Mouse (Mus musculus) liver, adult 2 months (tissue): ENCODE results near the gene Acvr1b. TPM values are rescaled to one million over a fixed set of nuclear protein-coding genes. Genes with fewer than 3 reads are reported as not detected.

Experiments used
- DNase-seq: peaks from one replicate; pipeline ENCODE4 v3.0.0-alpha.2; 2011; ENCODE audit warnings: low read depth, low spot score; ENCODE audit errors: extremely low read depth
- H3K27ac ChIP-seq: fragments of 200-500 bp; replicated peaks from 2 replicates; pipeline ENCODE4 v1.5.1; 2012; ENCODE audit warnings: low read depth, mild to moderate bottlenecking, control low read depth, inconsistent platforms, low read length; ENCODE audit not compliant: insufficient read depth
- H3K27me3 ChIP-seq: fragments of 200-500 bp; 2 replicates; pipeline ENCODE4 v1.6.1; 2012; ENCODE audit warnings: mild to moderate bottlenecking, moderate library complexity, low read length, inconsistent platforms; ENCODE audit not compliant: control insufficient read depth, insufficient read depth
- H3K36me3 ChIP-seq: fragments of 200-500 bp; 2 replicates; pipeline ENCODE4 v1.6.1; 2012; ENCODE audit warnings: low read length, inconsistent platforms; ENCODE audit not compliant: control insufficient read depth, insufficient read depth
- H3K4me1 ChIP-seq: fragments of 200-500 bp; 2 replicates; pipeline ENCODE4 v1.6.1; 2011; ENCODE audit warnings: low read length; ENCODE audit not compliant: control insufficient read depth, insufficient read depth
- H3K4me3 ChIP-seq: fragments of 200-500 bp; 2 replicates; pipeline ENCODE4 v1.5.1; 2011; ENCODE audit warnings: low read depth, mild to moderate bottlenecking, control low read depth, low read length, moderate library complexity; ENCODE audit not compliant: insufficient read depth
- H3K79me2 ChIP-seq: fragments of 200-500 bp; 2 replicates; pipeline ENCODE4 v1.6.1; 2012; ENCODE audit warnings: inconsistent platforms, mild to moderate bottlenecking, low read length, moderate library complexity; ENCODE audit not compliant: control insufficient read depth, insufficient read depth
- H3K9ac ChIP-seq: fragments of 200-500 bp; 2 replicates; pipeline ENCODE4 v1.6.1; 2012; ENCODE audit warnings: low read depth, mild to moderate bottlenecking, control low read depth, inconsistent platforms, low read length
- CTCF ChIP-seq: fragments of 200-500 bp; IDR thresholded peaks from 2 replicates; pipeline ENCODE4 v1.5.1; 2011; ENCODE audit warnings: low read depth, low read length, control low read depth
- POLR2A ChIP-seq: fragments of 200-500 bp; IDR thresholded peaks from 2 replicates; pipeline ENCODE4 v1.6.1; 2011; ENCODE audit warnings: low read length, control low read depth; ENCODE audit not compliant: insufficient read depth; ENCODE audit errors: extremely low read depth
- WGBS: fragments of 180-500 bp; shearing (Covaris S2); methylation state at CpG from one replicate; pipeline ENCODE4 v1.1.7; 2018; 5-methylcytosine and 5-hydroxymethylcytosine counted together
- polyA plus RNA-seq: library from polyadenylated mRNA; depleted of rRNA; stranded (reverse); fragments of >200 nt; gene quantifications from 2 replicates; pipeline ENCODE4 v1.2.3, GENCODE M21; 2012
- total RNA-seq: library from RNA; depleted of rRNA; stranded (reverse); fragments of >200 nt; gene quantifications from 2 replicates; pipeline ENCODE4 v1.2.3, GENCODE M21; 2014

Acvr1b gene
- total and polyA plus RNA-seq, 2 experiments: 5.0 to 9.6 TPM

GRCm38 (mm10) chr15:101189981-101190761 lies 16.3 kb downstream of the Acvr1b start:
- H3K27me3 ChIP-seq: no peaks in the 10 kb centered on the region
- H3K9ac ChIP-seq: no peak overlapping the region
- peak; percentile 51 for DNase-seq
- no peak overlapping the region for H3K4me3 ChIP-seq
- peak overlapping the region; percentile 29 for H3K27ac ChIP-seq
- H3K4me1 ChIP-seq: peaks cover 34% of the 10 kb centered on the region
- H3K36me3 ChIP-seq: no peaks in the 10 kb centered on the region
- H3K79me2 ChIP-seq: no peaks in the 10 kb centered on the region; the same call in 1 of the 2 replicates
- 38% methylated on average over 10 of the region's 10 CpGs for WGBS
- TF ChIP-seq POLR2A (no peak), CTCF (no peak)

DNA sequence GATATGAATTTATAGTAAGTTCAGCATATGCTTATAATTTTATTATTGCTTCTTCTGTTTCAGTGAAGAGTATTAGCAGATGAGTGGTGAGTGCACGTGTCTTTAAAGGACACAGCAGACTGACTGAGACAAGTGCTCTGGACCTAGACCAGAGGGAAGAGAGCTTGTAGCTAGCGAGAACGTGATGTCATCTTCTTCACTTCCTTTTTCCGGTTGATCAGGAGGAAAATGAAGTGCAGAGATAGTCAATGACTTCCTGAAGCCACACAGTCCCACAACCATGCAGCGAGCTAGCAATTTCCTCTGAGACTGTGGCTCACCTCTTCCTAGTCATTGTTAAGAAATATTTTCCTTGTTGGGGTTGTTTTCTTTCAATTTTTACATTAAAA lies 16.9 kb downstream of the Acvr1b start:
- DNase-seq: peak; percentile 46
- 62% methylated on average over 5 of the region's 5 CpGs for WGBS
- H3K9ac ChIP-seq: no peak overlapping the region
- no peaks in the 10 kb centered on the region for H3K79me2 ChIP-seq
- TF ChIP-seq POLR2A (no peak), CTCF (no peak)
- no peak overlapping the region for H3K4me3 ChIP-seq
- H3K4me1 ChIP-seq: peaks cover 38% of the 10 kb centered on the region
- H3K36me3 ChIP-seq: no peaks in the 10 kb centered on the region
- H3K27ac ChIP-seq: no peak overlapping the region
- H3K27me3 ChIP-seq: no peaks in the 10 kb centered on the region

DNA sequence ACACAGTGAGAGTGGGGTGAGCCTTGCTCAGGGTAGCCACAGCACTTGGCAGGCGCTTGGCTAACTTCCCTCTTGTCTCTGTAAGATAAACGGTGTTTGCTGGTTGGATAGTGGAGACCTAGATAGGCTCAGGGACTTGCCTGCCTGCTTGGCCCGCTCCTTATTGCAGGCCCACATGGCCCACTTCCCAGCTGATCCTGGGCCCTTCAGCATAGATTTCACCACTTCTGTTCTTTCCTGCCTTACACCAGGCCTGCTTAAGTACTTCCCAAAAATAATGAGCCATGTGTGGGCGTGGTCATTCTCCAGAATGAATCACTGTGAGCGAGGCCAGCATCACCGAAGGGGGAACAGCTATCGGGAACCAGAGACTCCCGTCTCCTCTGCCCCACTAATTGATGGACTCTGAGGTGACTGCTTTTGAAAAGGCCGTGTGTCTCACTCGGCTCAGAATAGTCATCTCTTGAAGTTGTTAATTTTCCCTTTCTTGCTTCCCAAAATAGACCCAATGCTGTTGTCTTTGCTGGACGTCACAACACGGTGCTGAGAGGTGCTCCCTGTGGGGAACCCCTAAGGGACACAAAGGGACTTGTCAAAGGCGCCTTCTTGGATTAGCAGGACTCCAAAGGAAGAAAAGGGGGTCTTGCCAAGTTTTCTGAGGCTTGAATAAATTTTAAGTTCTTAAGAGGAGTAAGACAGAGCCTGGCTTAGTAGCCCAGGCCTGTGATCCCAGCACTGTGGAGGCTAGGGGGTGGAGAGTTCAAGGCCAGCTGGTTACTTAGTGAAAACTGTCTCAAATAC lies 17.8 kb downstream of the Acvr1b start:
- Histone ChIP-seq H3K79me2 (no peaks in the 10 kb centered on the region), H3K4me1 (peaks cover 45% of the 10 kb centered on the region), H3K9ac (no peak overlapping the region), H3K36me3 (no peaks in the 10 kb centered on the region), H3K27me3 (no peaks in the 10 kb centered on the region), H3K4me3 (no peak overlapping the region), H3K27ac (peak overlapping the region; percentile 3; the same call in 1 of the 2 replicates)
- 74% methylated on average over 13 of the region's 13 CpGs for WGBS
- peak; percentile 34 for DNase-seq
- TF ChIP-seq POLR2A (no peak), CTCF (no peak)

DNA sequence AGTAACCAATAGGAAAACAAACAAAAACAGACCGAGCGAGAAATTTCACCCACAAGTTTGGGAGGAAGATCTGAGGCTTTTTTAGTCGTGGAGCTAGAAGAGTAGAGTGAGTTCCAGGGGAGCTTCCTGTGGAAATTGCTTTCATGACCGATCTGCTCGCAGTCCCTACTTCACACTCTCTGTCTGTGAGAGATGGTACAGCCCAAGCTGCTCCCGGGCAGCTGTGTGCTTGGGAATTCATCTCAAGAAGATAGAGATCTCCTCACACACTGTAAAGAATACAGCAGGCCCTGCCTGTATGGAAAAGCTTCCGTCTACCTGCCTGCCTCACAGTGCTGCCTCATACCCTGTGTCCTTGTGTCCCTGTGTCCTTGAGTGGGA lies 18.4 kb downstream of the Acvr1b start:
- Histone ChIP-seq H3K27me3 (no peaks in the 10 kb centered on the region), H3K79me2 (no peaks in the 10 kb centered on the region), H3K4me1 (peaks cover 45% of the 10 kb centered on the region), H3K4me3 (no peak overlapping the region), H3K27ac (no peak overlapping the region), H3K9ac (no peak overlapping the region), H3K36me3 (no peaks in the 10 kb centered on the region)
- no peak for DNase-seq
- 52% methylated on average over 7 of the region's 7 CpGs for WGBS
- no peak for TF ChIP-seq CTCF
- TF ChIP-seq POLR2A: no peak

- Histone ChIP-seq H3K79me2 (no peaks in the 10 kb centered on the region), H3K4me1 (peaks cover 45% of the 10 kb centered on the region), H3K27ac (no peak overlapping the region), H3K4me3 (no peak overlapping the region), H3K36me3 (no peaks in the 10 kb centered on the region), H3K27me3 (no peaks in the 10 kb centered on the region), H3K9ac (no peak overlapping the region)
- TF ChIP-seq CTCF (no peak), POLR2A (no peak)
- DNase-seq: no peak
- WGBS: 70% methylated on average over 7 of the region's 7 CpGs
Observed at GRCm38 (mm10) chr15:101192651-101193050, 18.8 kb downstream of the Acvr1b start.

DNA sequence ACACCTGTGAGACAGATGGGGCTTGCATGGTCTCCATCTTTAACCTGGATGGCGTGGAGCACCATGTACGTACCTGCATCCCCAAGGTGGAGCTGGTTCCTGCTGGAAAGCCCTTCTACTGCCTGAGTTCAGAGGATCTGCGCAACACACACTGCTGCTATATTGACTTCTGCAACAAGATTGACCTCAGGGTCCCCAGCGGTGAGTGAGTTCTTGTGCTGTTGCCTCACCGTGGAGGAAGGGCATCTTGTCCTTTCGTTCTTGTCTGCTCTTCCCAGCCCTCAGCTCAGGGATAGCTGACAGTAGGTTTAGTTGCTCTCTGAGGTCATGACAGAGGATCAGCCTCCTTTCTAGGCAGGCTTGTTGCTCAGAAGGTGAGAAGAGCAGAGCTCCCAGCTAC lies 20.1 kb downstream of the Acvr1b start:
- TF ChIP-seq CTCF (no peak), POLR2A (no peak)

More for the DNA sequence above, 20.1 kb downstream of the Acvr1b start:
- no peaks in the 10 kb centered on the region for H3K79me2 ChIP-seq
- H3K36me3 ChIP-seq: no peaks in the 10 kb centered on the region
- H3K27me3 ChIP-seq: no peaks in the 10 kb centered on the region
- peak overlapping the region; percentile 68 for H3K27ac ChIP-seq
- H3K4me3 ChIP-seq: no peak overlapping the region
- H3K9ac ChIP-seq: no peak overlapping the region
- peaks cover 45% of the 10 kb centered on the region for H3K4me1 ChIP-seq
- peak; percentile 54 for DNase-seq
- 44% methylated on average over 6 of the region's 6 CpGs for WGBS
